Mouse (Mus musculus) spleen, postnatal 10 days (tissue): ENCODE data around the gene Gnpnat1.

Experiments used
- DNase-seq, 2 experiments: peaks; one replicate each; pipeline ENCODE4 v3.0.0; 2021 to 2022; ENCODE audit warnings: low spot score in 2 of 2

Gene Gnpnat1

GRCm38 (mm10) chr14:45403651-45404050, 1.1 kb downstream of the Gnpnat1 start:
- no peak for DNase-seq

DNA sequence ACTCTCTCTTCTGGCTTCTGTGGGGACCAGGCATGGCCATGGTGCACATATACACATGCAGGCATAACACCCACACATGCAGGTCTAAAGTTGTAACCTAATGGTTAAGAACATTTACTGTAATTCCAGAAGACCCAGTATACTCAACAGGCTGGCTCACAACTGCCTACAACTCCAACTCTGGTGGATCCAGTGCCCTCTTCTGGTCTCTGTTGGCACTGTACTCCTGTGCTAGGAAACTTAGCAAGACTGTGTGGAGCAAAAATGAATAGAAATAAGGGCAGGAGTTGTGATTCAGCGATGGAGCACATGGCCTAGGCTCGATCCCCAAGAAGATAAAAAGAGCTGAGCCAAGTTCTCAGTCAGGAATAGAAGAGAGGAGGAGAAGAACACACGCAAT, 4.9 kb downstream of the Gnpnat1 start:
- DNase-seq, result peak in 1 of 2 experiments; percentile 20

DNA sequence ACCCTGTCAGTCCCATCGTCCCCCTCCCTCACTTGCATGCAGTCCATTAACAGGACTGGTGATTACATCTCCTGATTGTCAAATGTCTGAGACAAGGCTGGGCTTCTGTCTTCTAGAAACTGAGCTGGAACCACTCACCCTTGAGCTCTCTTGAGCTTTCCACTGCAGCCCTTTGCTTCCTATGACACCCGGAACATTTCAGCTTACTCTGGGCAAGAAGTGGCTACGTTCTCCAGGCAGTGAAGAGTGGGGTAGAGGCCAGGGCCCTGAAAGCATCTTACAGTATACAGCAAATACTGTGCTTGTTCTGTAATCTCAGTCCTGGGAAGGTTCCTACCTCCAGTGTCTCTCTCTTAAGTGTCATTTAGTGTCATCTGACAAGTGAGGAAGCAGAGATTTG, 15.5 kb downstream of the Gnpnat1 start:
- DNase-seq, result peak in 1 of 2 experiments; percentile 10

- peak; percentile 67 to 82 for DNase-seq
Measured at GRCm38 (mm10) chr14:45388345-45389181, 16.1 kb downstream of the Gnpnat1 start.

DNA sequence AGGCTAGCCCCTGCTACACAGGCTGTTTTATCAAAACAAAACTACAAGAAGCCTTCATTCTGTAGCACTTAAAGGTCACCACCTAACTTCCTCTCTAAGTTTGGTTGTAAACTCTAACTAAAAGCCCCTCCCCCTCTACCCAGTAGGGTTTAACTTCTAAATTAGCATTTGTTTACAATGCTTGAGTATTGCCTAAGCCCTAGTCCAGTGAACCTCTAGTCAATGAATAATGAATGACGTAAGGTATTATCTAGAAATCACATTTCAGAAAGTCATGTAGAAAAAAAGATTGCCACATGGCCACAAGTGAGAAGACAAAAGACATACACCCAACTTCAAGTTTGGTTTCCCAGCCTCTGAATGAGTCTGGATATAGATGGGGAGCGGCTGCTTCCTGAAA, 17.2 kb downstream of the Gnpnat1 start:
- DNase-seq, result no peak

DNA sequence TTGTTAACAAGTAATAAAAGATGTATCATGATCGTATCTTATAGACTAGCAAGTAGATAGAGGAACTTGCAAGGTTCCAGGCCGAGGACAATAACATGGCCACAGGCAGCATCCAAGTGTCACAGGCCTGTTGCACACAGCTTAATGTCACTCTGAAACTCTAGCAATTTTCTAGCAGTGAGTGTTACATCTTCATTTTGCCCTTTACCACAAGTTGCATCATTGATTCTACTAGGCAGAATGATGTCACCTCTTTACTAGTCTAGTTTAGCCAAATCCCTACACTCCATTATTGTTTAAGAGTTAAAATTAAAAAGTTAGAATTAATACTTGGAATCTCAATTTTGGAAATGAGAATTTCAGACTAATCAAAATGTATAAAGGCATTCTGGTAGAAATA, 19.1 kb downstream of the Gnpnat1 start:
- no peak for DNase-seq

DNA sequence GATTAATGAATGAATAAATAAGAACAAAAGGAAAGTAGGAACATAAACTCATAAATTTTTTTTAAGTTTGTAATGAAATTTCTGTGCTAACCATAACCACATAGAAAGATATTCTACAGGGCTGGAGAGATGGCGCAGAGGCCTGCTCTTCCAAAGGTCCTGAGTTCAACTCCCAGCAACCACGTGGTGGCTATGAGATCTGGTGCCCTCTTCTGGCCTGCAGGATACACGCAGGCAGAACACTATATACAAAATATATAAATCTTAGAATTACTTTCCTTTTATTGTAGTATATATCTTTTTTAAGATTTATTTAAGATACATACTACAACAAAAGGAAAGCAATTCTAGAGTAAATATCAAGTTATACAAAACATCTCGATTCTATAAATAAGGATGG, 21.8 kb downstream of the Gnpnat1 start:
- no peak for DNase-seq

GRCm38 (mm10) chr14:45380756-45381155, 24.0 kb downstream of the Gnpnat1 start:
- no peak for DNase-seq

- DNase-seq, result no peak
Measured at GRCm38 (mm10) chr14:45378771-45379170, 25.9 kb downstream of the Gnpnat1 start.

DNA sequence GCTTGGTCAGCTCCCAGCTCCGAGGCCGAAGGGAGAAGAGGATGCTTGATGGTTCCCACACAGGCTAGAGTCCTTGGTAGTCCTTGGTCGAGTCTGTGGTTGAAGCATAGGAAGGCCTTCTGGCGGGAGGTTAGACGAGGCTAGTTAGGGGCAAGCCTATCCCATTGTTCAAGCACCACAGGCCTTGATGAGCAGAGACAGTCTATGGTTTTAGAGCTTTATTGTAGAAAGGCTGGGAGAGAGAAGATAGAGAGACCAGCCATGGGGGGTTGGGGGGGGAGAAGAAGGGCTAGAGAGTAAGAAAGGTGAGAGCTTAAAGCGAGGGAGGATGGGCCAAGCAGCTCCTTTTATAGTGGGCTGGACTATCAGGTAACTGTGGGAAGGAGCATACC, 39.5 kb downstream of the Gnpnat1 start:
- no peak for DNase-seq

GRCm38 (mm10) chr14:45364211-45365195, 40.2 kb downstream of the Gnpnat1 start:
- no peak for DNase-seq

GRCm38 (mm10) chr14:45350931-45351859, 53.5 kb downstream of the Gnpnat1 start, which contains the start of gene Styx:
Gene Styx, plus strand, starts transcription at chr14:45351093.
- peak; percentile 95 to 96 for DNase-seq

- DNase-seq, result peak; percentile 89 to 92
Measured at GRCm38 (mm10) chr14:45329589-45330181, 75.0 kb downstream of the Gnpnat1 start, which contains the start of gene Psmc6. Gene Psmc6, plus strand, starts transcription at chr14:45329788.

GRCm38 (mm10) chr14:45329018-45329588, 75.6 kb downstream of the Gnpnat1 start:
- no peak for DNase-seq

GRCm38 (mm10) chr14:45328072-45328713, 76.5 kb downstream of the Gnpnat1 start:
- no peak for DNase-seq
